In genomic region chr10:59915196-59915962, GRCm38 (mm10) we compare ENCODE assay signal across 11 mouse cellular contexts. TPM values are rescaled to one million over a fixed set of nuclear protein-coding genes. Genes with fewer than 3 reads are reported as not detected.
DNase-seq lines count a peak whose midpoint lies in the region; ATAC-seq lines count a peak whose summit lies in the region.
"Had no signal": no experiment of that assay in that cellular context is flagged by ENCODE, and none has a peak within 500 bp of the region (broad histone marks: within the 10 kb centered on the region; RNA-seq: fewer than 3 reads in every experiment).

No protein-coding gene starts in this region.

- peaks cover 7% of the 10 kb centered on the region; the same call in 1 of the 2 replicates for H3K27me3 ChIP-seq in heart, embryonic 11.5 days (ENCODE audit: control insufficient read depth, insufficient read depth, low read length)
- H3K27me3 ChIP-seq in heart, embryonic 15.5 days: no peaks in the 10 kb centered on the region
- H3K27me3 ChIP-seq: forebrain, embryonic 12.5 days; limb, embryonic 15.5 days had no signal

- H3K4me1 ChIP-seq in heart, embryonic 11.5 days (ENCODE audit: control insufficient read depth, insufficient read depth, low read length): peaks cover 34% of the 10 kb centered on the region
- peaks cover 56% of the 10 kb centered on the region for H3K4me1 ChIP-seq in heart, embryonic 15.5 days (replicated peaks)

- no peak overlapping the region; the same call in 1 of the 2 replicates for H3K4me2 ChIP-seq in heart, embryonic 11.5 days
- H3K4me2 ChIP-seq in heart, embryonic 15.5 days: 0 out of 2 replicates have a peak overlapping the region, but pooled peaks have one; percentile 71

- 86% methylated on average over 8 of the region's 8 CpGs for WGBS in heart, embryonic 11.5 days (ENCODE audit: insufficient replicate concordance)
- WGBS in heart, embryonic 15.5 days: 82% methylated on average over 8 of the region's 8 CpGs

- H3K36me3 ChIP-seq in heart, embryonic 11.5 days (ENCODE audit: control insufficient read depth, insufficient read depth, low read length): no peaks in the 10 kb centered on the region
- H3K36me3 ChIP-seq in heart, embryonic 15.5 days: no peaks in the 10 kb centered on the region
- H3K36me3 ChIP-seq: forebrain, embryonic 12.5 days; G1E; limb, embryonic 15.5 days had no signal

- ATAC-seq in heart, embryonic 11.5 days (replicated peaks; ENCODE audit: insufficient number of reproducible peaks, low FRiP score, low TSS enrichment): no peak
- ATAC-seq in heart, embryonic 15.5 days (replicated peaks; ENCODE audit: insufficient number of reproducible peaks, insufficient read depth, low FRiP score, low read depth): no peak
- ATAC-seq in frontal cortex, adult (ENCODE audit: low TSS enrichment): no peak
- no peak for ATAC-seq in activated CD4-positive, CD25-positive, alpha-beta regulatory T cell, adult 4 months

- intact Hi-C loops in heart, postnatal 14 days (cut with DNase I): loop anchor here (5.0 kb wide), 1 partner anchor 37 kb away; the partner anchor contains the start of gene Ddit4

- 0 out of 2 replicates have a peak overlapping the region, but pooled peaks have one; percentile 10 for H3K9ac ChIP-seq in heart, embryonic 11.5 days (ENCODE audit: low read depth, low read length)
- H3K9ac ChIP-seq in heart, embryonic 15.5 days: no peak overlapping the region
- H3K9ac ChIP-seq: limb, embryonic 15.5 days had no signal

- H3K4me3 ChIP-seq in heart, embryonic 11.5 days (ENCODE audit: low read depth, low read length): no peak overlapping the region
- H3K4me3 ChIP-seq in heart, embryonic 15.5 days: no peak overlapping the region

- H3K9me3 ChIP-seq in heart, embryonic 11.5 days (replicated peaks; ENCODE audit: control insufficient read depth, low read length): no peaks in the 10 kb centered on the region
- H3K9me3 ChIP-seq in heart, embryonic 15.5 days (replicated peaks): no peaks in the 10 kb centered on the region
- H3K9me3 ChIP-seq: forebrain, embryonic 12.5 days; G1E; limb, embryonic 15.5 days had no signal

- no peak for DNase-seq in heart, postnatal 14 days
- DNase-seq in lung, postnatal 10 days: peak; percentile 8
- no peak for DNase-seq in lung, adult 18-20 months
- DNase-seq in testis, postnatal 14 days (ENCODE audit: low spot score): peak; percentile 74

- peak overlapping the region; percentile 87; the same call in 1 of the 2 replicates for H3K27ac ChIP-seq in heart, embryonic 11.5 days (ENCODE audit: low read depth, low read length)
- peak overlapping the region; percentile 98 for H3K27ac ChIP-seq in heart, embryonic 15.5 days

RNA-seq across cellular contexts. Expression of gene Dnajb12, which starts 36.0 kb away (rescaled TPM):
- 30.3 and 31.3 TPM in 2 replicates for polyA plus RNA-seq in heart, embryonic 11.5 days (2014; fragmentation: Nextera tagmentation; extraction: Ambion mirVana)
- total RNA-seq in heart, postnatal 14 days (2021): 10 to 100 TPM; 34.7 to 35.7 TPM
- polyA plus RNA-seq in heart, embryonic 15.5 days (2015; fragmentation: Nextera tagmentation; extraction: Ambion mirVana): 17.8 and 23.3 TPM in 2 replicates
- polyA plus RNA-seq in activated CD4-positive, CD25-positive, alpha-beta regulatory T cell, adult 4 months (2017; shearing (Covaris generic)): 10 to 100 TPM; 18.4 to 20.7 TPM

RNA-seq across cellular contexts. Expression of gene Ddit4, which starts 36.3 kb away (rescaled TPM):
- 1.9 and 3.4 TPM in 2 replicates for polyA plus RNA-seq in heart, embryonic 11.5 days (2014; fragmentation: Nextera tagmentation; extraction: Ambion mirVana)
- total RNA-seq in heart, postnatal 14 days (2021): 100 to 1,000 TPM; 188 to 191 TPM
- polyA plus RNA-seq in heart, embryonic 15.5 days (2015; fragmentation: Nextera tagmentation; extraction: Ambion mirVana): 22.7 and 33.4 TPM in 2 replicates
- polyA plus RNA-seq in activated CD4-positive, CD25-positive, alpha-beta regulatory T cell, adult 4 months (2017; shearing (Covaris generic)): 10 to 100 TPM; 17.5 to 31.2 TPM

Comparison
In these comparisons a context has a peak if more than half of its experiments do, and no peak if none do; other contexts are left out.
1. DNase-seq: peak in lung, postnatal 10 days (single experiment) and testis, postnatal 14 days (single experiment); none in heart, postnatal 14 days (0 of 2) and lung, adult 18-20 months (0 of 2).